Comparison of ENCODE assay signal across 8 mouse cellular contexts in genomic region chr1:81316403-81316994, GRCm38 (mm10).
DNase-seq lines count a peak whose midpoint lies in the region; ATAC-seq and TF ChIP-seq lines count a peak whose summit lies in the region.

No protein-coding gene starts in this region.

- peaks cover 3% of the 10 kb centered on the region; the same call in 1 of the 2 replicates for H3K9me3 ChIP-seq in ES-Bruce4 (replicated peaks; ENCODE audit: control insufficient read depth, insufficient read depth, low read length, poor library complexity, severe bottlenecking)

- ATAC-seq in hematopoietic stem cell, adult 5-6 weeks (replicated peaks in 1 of 2; ENCODE audit: insufficient read depth in 1 of 2, low FRiP score in 2 of 2, low TSS enrichment in 1 of 2, low read depth in 1 of 2, poor library complexity in 2 of 2, severe bottlenecking in 2 of 2) = peak; percentile 45 to 56; a peak in 2 of 4 replicates
- ATAC-seq in monocyte, adult 5-6 weeks (replicated peaks; ENCODE audit: insufficient number of reproducible peaks, low FRiP score, low TSS enrichment, poor library complexity, severe bottlenecking) = no peak

- no peak overlapping the region for H3K9ac ChIP-seq in ES-Bruce4 (ENCODE audit: low read depth, poor library complexity, severe bottlenecking)

- H3K4me1 ChIP-seq in ES-Bruce4 (ENCODE audit: control insufficient read depth, insufficient read depth, low read length) = no peaks in the 10 kb centered on the region
- H3K4me1 ChIP-seq in bone marrow, adult 2 months (ENCODE audit: control insufficient read depth, insufficient read depth, low read length) = no peaks in the 10 kb centered on the region

- H3K36me3 ChIP-seq in ES-Bruce4 (ENCODE audit: control insufficient read depth, insufficient read depth, low read length, poor library complexity, severe bottlenecking) = no peaks in the 10 kb centered on the region

- H3K4me3 ChIP-seq in ES-Bruce4 (ENCODE audit: low read depth, low read length) = no peak overlapping the region
- H3K4me3 ChIP-seq in bone marrow, adult 2 months (replicated peaks; ENCODE audit: control insufficient read depth, low read depth, low read length) = no peak overlapping the region

- DNase-seq in fibroblast of lung, adult 2 months (ENCODE audit: low read depth) = peak; percentile 44
- DNase-seq in layer of hippocampus, postnatal 10 days (ENCODE audit: low spot score in 2 of 2) = peak; percentile 82 to 87
- DNase-seq in lung, postnatal 25 days (ENCODE audit: low spot score) = peak; percentile 54
- DNase-seq in right cerebral cortex, postnatal 10 days (ENCODE audit: low spot score in 2 of 2) = peak; percentile 81 to 88

- no peak for TF ChIP-seq POLR2A in ES-Bruce4 (IDR thresholded peaks at IDR 0.05; ENCODE audit: insufficient read depth, low read length)
- TF ChIP-seq POLR2A in bone marrow, adult 2 months (IDR thresholded peaks at IDR 0.05; ENCODE audit: borderline replicate concordance, control insufficient read depth, low read depth, low read length) = no peak

- H3K27ac ChIP-seq in ES-Bruce4 (ENCODE audit: insufficient read depth, low read length) = no peak overlapping the region
- no peak overlapping the region for H3K27ac ChIP-seq in bone marrow, adult 2 months (ENCODE audit: control insufficient read depth, insufficient read depth, low read depth, low read length, poor library complexity)

- 61% methylated on average over 9 of the region's 9 CpGs for WGBS in bone marrow, adult 2 months

- TF ChIP-seq CTCF in ES-Bruce4 (IDR thresholded peaks at IDR 0.05; ENCODE audit: low read depth, low read length) = peak; percentile 5
- peak; percentile 36; the same call in 1 of the 2 replicates for TF ChIP-seq CTCF in bone marrow, adult 2 months (IDR thresholded peaks at IDR 0.05; ENCODE audit: control insufficient read depth, insufficient read depth, low read length)

- TF ChIP-seq EP300 in ES-Bruce4 (IDR thresholded peaks at IDR 0.05; ENCODE audit: insufficient read depth, low read depth, low read length) = no peak

- no peaks in the 10 kb centered on the region for H3K27me3 ChIP-seq in ES-Bruce4 (ENCODE audit: control insufficient read depth, insufficient read depth, low read length, poor library complexity, severe bottlenecking)
